22 mouse cellular contexts compared by ENCODE assay signal in genomic region chr1:106620174-106620931, GRCm38 (mm10).
A peak's percentile ranks its signal among the peaks of the same experiment; 100 is the strongest.
DNase-seq lines count a peak whose midpoint lies in the region; ATAC-seq and TF ChIP-seq lines count a peak whose summit lies in the region.
"Had no signal": no experiment of that assay in that cellular context is flagged by ENCODE, and none has a peak within 500 bp of the region (broad histone marks: within the 10 kb centered on the region; RNA-seq: fewer than 3 reads in every experiment).

No protein-coding gene starts in this region.

- H3K27me3 ChIP-seq in lung, embryonic 16.5 days (ENCODE audit: control insufficient read depth, insufficient read depth, low read depth, low read length), result no peaks in the 10 kb centered on the region
- H3K27me3 ChIP-seq: embryonic facial prominence, embryonic 13.5 days had no signal

- WGBS in lung, embryonic 16.5 days, result 83% methylated on average over 3 of the region's 3 CpGs

- H3K27ac ChIP-seq in lung, embryonic 16.5 days (ENCODE audit: low read length), result no peak overlapping the region
- H3K27ac ChIP-seq in gastrocnemius, adult 2 months, result no peak overlapping the region
- H3K27ac ChIP-seq: embryonic facial prominence, embryonic 13.5 days; forebrain, embryonic 10.5 days; hindbrain, embryonic 14.5 days; limb, embryonic 10.5 days had no signal

- no peaks in the 10 kb centered on the region for H3K36me3 ChIP-seq in lung, embryonic 16.5 days (ENCODE audit: control insufficient read depth, insufficient read depth, low read length)
- H3K36me3 ChIP-seq: embryonic facial prominence, embryonic 13.5 days; forebrain, embryonic 10.5 days; G1E; limb, embryonic 10.5 days had no signal

- DNase-seq in lung, postnatal 14 days, result no peak
- DNase-seq in adipocyte (ENCODE audit: low spot score), result peak; percentile 36
- no peak for DNase-seq in cerebellum, postnatal 4 days (ENCODE audit: low spot score in 2 of 2)
- no peak for DNase-seq in heart, postnatal 36 days
- DNase-seq in gastrocnemius, adult 2 months, result no peak
- DNase-seq: adrenal gland, adult 8-10 months; cerebellum, adult 8-10 months; forebrain, postnatal 0 days; heart, postnatal 14 days; kidney, postnatal 25 days; lung, embryonic 14.5 days; thymus, postnatal 25 days had no signal

- peak; percentile 47; the same call in 1 of the 2 replicates for ATAC-seq in lung, embryonic 16.5 days (ENCODE audit: low read depth)
- ATAC-seq in CD4-positive, CD25-positive, alpha-beta regulatory T cell, adult 4 months, result peak; percentile 45
- ATAC-seq in inflammation-experienced regulatory T-cells, adult 6 months, result peak; percentile 26
- ATAC-seq: forebrain, postnatal 0 days; midbrain, embryonic 16.5 days had no signal

- no peak overlapping the region for H3K4me2 ChIP-seq in lung, embryonic 16.5 days (ENCODE audit: low read depth, low read length)
- H3K4me2 ChIP-seq: embryonic facial prominence, embryonic 13.5 days; heart, embryonic 11.5 days; hindbrain, embryonic 14.5 days; lung, embryonic 14.5 days had no signal

- H3K9me3 ChIP-seq in lung, embryonic 16.5 days (ENCODE audit: control insufficient read depth, low read length), result no peaks in the 10 kb centered on the region
- H3K9me3 ChIP-seq: embryonic facial prominence, embryonic 13.5 days; forebrain, embryonic 10.5 days; G1E; limb, embryonic 10.5 days had no signal

- H3K4me3 ChIP-seq in lung, embryonic 16.5 days (ENCODE audit: low read length), result no peak overlapping the region
- no peak overlapping the region for H3K4me3 ChIP-seq in gastrocnemius, adult 2 months
- H3K4me3 ChIP-seq: embryonic facial prominence, embryonic 13.5 days; forebrain, embryonic 10.5 days; limb, embryonic 10.5 days had no signal

- H3K4me1 ChIP-seq in lung, embryonic 16.5 days (replicated peaks; ENCODE audit: control insufficient read depth, insufficient read depth, low read length), result peaks cover 2% of the 10 kb centered on the region; the same call in 1 of the 2 replicates

- H3K9ac ChIP-seq in lung, embryonic 16.5 days (ENCODE audit: low read length), result no peak overlapping the region
- H3K9ac ChIP-seq: embryonic facial prominence, embryonic 13.5 days; forebrain, postnatal 0 days; hindbrain, embryonic 14.5 days; lung, embryonic 14.5 days had no signal

- TF ChIP-seq CTCF in gastrocnemius, adult 2 months (IDR thresholded peaks at IDR 0.05), result no peak

- intact Hi-C loops in heart, postnatal 36 days (cut with DNase I), result no loop called here
- intact Hi-C loops in gastrocnemius, adult 2 months (cut with DNase I), result no loop called here
